Mouse (Mus musculus): Measurements from ENCODE around the gene Prr29. TPM values are rescaled to one million over a fixed set of nuclear protein-coding genes. Genes with fewer than 3 reads are reported as not detected.
"Not testable (repeated sequence)": the region's sequence is repeated elsewhere in the genome, so short reads cannot be mapped to it uniquely, and the experiment has no call there.

The Prr29 gene
- polyA plus RNA-seq, 1 experiment from 2014 or later = not detected

DNA sequence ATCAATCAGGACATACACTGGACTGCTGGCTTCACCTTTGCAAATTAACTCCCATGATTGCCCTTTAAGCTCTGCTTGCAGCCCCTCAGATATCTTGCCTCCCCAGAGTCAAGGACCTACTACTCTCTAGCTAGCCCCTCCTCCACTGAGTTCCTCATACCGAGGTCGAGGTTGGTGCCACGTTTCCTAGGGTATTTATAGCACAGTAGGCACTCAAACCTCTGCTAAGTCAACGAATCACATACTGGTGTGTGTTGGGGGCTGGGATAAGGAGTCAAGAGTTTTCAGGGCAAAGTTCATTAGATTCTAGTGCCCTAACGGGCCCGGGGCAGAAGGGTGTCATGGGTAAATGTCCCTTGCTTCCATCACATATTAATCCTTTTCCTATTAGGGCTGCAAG is 36.1 kb upstream of the Prr29 start:
- no peak overlapping the region for H3K4me2 ChIP-seq (ENCODE audit: low read length)
- no peak for ATAC-seq (ENCODE audit: low FRiP score, low TSS enrichment)
- WGBS = 83% methylated on average over 6 of the region's 6 CpGs
- H3K27me3 ChIP-seq (ENCODE audit: control insufficient read depth, insufficient read depth, low read length) = no peaks in the 10 kb centered on the region
- H3K27ac ChIP-seq (replicated peaks; ENCODE audit: low read depth, low read length) = no peak overlapping the region
- no peaks in the 10 kb centered on the region for H3K4me1 ChIP-seq (ENCODE audit: control insufficient read depth, insufficient read depth, low read length)
- H3K9ac ChIP-seq (replicated peaks; ENCODE audit: low read length) = no peak overlapping the region
- no peaks in the 10 kb centered on the region for H3K36me3 ChIP-seq (ENCODE audit: control insufficient read depth, insufficient read depth, low read length)
- H3K9me3 ChIP-seq (ENCODE audit: control insufficient read depth, low read length) = no peaks in the 10 kb centered on the region
- no peak overlapping the region for H3K4me3 ChIP-seq (replicated peaks; ENCODE audit: low read depth, low read length)
- DNase-seq = no peak

- H3K27ac ChIP-seq (replicated peaks; ENCODE audit: low read depth, low read length) = no peak overlapping the region
- no peaks in the 10 kb centered on the region for H3K4me1 ChIP-seq (ENCODE audit: control insufficient read depth, insufficient read depth, low read length)
- DNase-seq (peak; percentile 47), ATAC-seq (ENCODE audit: low FRiP score, low TSS enrichment) (no peak)
- H3K4me3 ChIP-seq (replicated peaks; ENCODE audit: low read depth, low read length) = no peak overlapping the region
- no peaks in the 10 kb centered on the region for H3K27me3 ChIP-seq (ENCODE audit: control insufficient read depth, insufficient read depth, low read length)
- H3K9ac ChIP-seq (replicated peaks; ENCODE audit: low read length) = no peak overlapping the region
- H3K4me2 ChIP-seq (ENCODE audit: low read length) = no peak overlapping the region
- no peaks in the 10 kb centered on the region for H3K9me3 ChIP-seq (ENCODE audit: control insufficient read depth, low read length)
- H3K36me3 ChIP-seq (ENCODE audit: control insufficient read depth, insufficient read depth, low read length) = no peaks in the 10 kb centered on the region
- WGBS = 72% methylated on average over 7 of the region's 7 CpGs
Observed at GRCm38 (mm10) chr11:106329682-106330081, 35.6 kb upstream of the Prr29 start.

- Histone ChIP-seq H3K9me3 (ENCODE audit: control insufficient read depth, low read length) (no peaks in the 10 kb centered on the region), H3K4me3 (replicated peaks; ENCODE audit: low read depth, low read length) (no peak overlapping the region), H3K4me1 (ENCODE audit: control insufficient read depth, insufficient read depth, low read length) (no peaks in the 10 kb centered on the region), H3K9ac (replicated peaks; ENCODE audit: low read length) (no peak overlapping the region), H3K36me3 (ENCODE audit: control insufficient read depth, insufficient read depth, low read length) (no peaks in the 10 kb centered on the region), H3K27me3 (ENCODE audit: control insufficient read depth, insufficient read depth, low read length) (no peaks in the 10 kb centered on the region), H3K27ac (replicated peaks; ENCODE audit: low read depth, low read length) (no peak overlapping the region), H3K4me2 (ENCODE audit: low read length) (no peak overlapping the region)
- DNase-seq = no peak
- 66% methylated on average over 4 of the region's 4 CpGs for WGBS
- no peak for ATAC-seq (ENCODE audit: low FRiP score, low TSS enrichment)
Observed at GRCm38 (mm10) chr11:106332458-106332857, 32.8 kb upstream of the Prr29 start.

- DNase-seq = no peak
- WGBS = 12% methylated on average over 2 of the region's 2 CpGs
- no peak for ATAC-seq (ENCODE audit: low FRiP score, low TSS enrichment)
- no peak overlapping the region for H3K27ac ChIP-seq (replicated peaks; ENCODE audit: low read depth, low read length)
- no peaks in the 10 kb centered on the region for H3K36me3 ChIP-seq (ENCODE audit: control insufficient read depth, insufficient read depth, low read length)
- H3K4me3 ChIP-seq (replicated peaks; ENCODE audit: low read depth, low read length) = no peak overlapping the region
- 0 out of 2 replicates have a peak, but pooled peaks cover 3% of the 10 kb centered on the region for H3K4me1 ChIP-seq (ENCODE audit: control insufficient read depth, insufficient read depth, low read length)
- H3K9me3 ChIP-seq (ENCODE audit: control insufficient read depth, low read length) = no peaks in the 10 kb centered on the region
- no peak overlapping the region for H3K4me2 ChIP-seq (ENCODE audit: low read length)
- H3K9ac ChIP-seq (replicated peaks; ENCODE audit: low read length) = no peak overlapping the region
- no peaks in the 10 kb centered on the region for H3K27me3 ChIP-seq (ENCODE audit: control insufficient read depth, insufficient read depth, low read length)
Observed at GRCm38 (mm10) chr11:106334066-106334465, 31.2 kb upstream of the Prr29 start.

DNA sequence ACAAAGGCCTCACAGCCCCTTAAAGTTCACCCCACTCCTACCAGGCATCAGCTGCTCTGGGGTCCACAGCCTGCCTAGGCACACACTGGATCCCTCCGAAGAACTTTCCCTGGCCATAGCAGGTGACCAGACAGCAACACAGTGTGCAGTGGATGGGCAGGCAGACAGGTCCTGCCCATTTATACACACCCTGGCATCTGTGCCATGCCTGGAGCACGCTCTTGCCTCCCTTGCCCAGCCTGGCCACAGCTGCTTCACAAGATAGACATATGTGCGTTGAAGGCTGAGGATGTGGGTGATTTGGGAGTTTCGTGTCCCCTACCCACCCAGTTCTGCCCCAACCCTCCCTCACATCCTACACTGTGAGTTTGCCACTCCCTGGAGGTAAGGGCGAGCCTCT is 27.2 kb upstream of the Prr29 start:
- Histone ChIP-seq H3K9me3 (ENCODE audit: control insufficient read depth, low read length) (no peaks in the 10 kb centered on the region), H3K27me3 (ENCODE audit: control insufficient read depth, insufficient read depth, low read length) (no peaks in the 10 kb centered on the region), H3K4me2 (ENCODE audit: low read length) (no peak overlapping the region), H3K4me1 (ENCODE audit: control insufficient read depth, insufficient read depth, low read length) (0 out of 2 replicates have a peak, but pooled peaks cover 3% of the 10 kb centered on the region), H3K27ac (replicated peaks; ENCODE audit: low read depth, low read length) (no peak overlapping the region), H3K36me3 (ENCODE audit: control insufficient read depth, insufficient read depth, low read length) (no peaks in the 10 kb centered on the region), H3K9ac (replicated peaks; ENCODE audit: low read length) (no peak overlapping the region), H3K4me3 (replicated peaks; ENCODE audit: low read depth, low read length) (no peak overlapping the region)
- DNase-seq (no peak), ATAC-seq (ENCODE audit: low FRiP score, low TSS enrichment) (no peak)
- 69% methylated on average over 5 of the region's 5 CpGs for WGBS

DNA sequence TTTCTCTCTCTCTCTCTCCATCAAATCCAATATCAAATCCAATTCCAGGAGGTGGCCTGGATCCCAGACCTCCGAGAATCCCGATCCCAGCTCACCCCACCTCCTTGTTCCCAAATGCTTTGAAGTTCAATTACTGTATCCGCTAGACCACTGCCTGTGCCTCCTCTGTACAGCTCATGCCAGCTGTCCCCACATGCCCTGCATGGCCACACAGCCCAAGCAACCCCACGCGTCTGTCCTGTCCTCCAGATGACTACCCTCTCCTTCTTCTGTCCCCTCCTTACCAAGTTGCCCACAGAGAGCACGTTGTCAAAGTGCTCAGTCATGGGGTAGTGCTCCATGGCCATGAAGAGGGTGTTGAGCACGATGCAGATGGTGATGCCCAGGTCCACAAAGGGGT is 26.4 kb upstream of the Prr29 start:
- Histone ChIP-seq H3K36me3 (ENCODE audit: control insufficient read depth, insufficient read depth, low read length) (no peaks in the 10 kb centered on the region), H3K4me1 (ENCODE audit: control insufficient read depth, insufficient read depth, low read length) (0 out of 2 replicates have a peak, but pooled peaks cover 3% of the 10 kb centered on the region), H3K4me3 (replicated peaks; ENCODE audit: low read depth, low read length) (no peak overlapping the region), H3K27me3 (ENCODE audit: control insufficient read depth, insufficient read depth, low read length) (no peaks in the 10 kb centered on the region), H3K4me2 (ENCODE audit: low read length) (no peak overlapping the region), H3K27ac (replicated peaks; ENCODE audit: low read depth, low read length) (no peak overlapping the region), H3K9ac (replicated peaks; ENCODE audit: low read length) (no peak overlapping the region), H3K9me3 (ENCODE audit: control insufficient read depth, low read length) (no peaks in the 10 kb centered on the region)
- WGBS = 81% methylated on average over 7 of the region's 7 CpGs
- DNase-seq = no peak
- ATAC-seq (ENCODE audit: low FRiP score, low TSS enrichment) = no peak

DNA sequence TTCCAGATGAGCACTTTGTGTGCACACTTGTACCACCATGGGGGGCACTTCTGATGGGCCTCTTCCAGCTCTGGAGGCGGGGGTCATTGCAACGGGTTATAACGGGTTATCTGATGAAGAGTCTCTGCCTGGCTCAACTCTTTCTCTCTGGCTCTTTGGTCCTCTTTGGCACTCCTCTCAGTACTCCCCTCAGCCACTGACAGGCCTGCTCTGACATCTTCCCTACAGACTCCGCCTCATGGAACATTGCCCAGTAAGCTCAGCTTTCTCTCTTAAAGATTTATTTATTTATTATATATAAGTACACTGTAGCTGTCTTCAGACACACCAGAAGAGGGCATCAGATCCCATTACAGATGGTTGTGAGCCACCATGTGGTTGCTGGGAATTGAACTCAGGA is 25.9 kb upstream of the Prr29 start:
- not testable (repeated sequence) for H3K4me1 ChIP-seq (ENCODE audit: control insufficient read depth, insufficient read depth, low read length); H3K9me3 ChIP-seq (ENCODE audit: control insufficient read depth, low read length); H3K4me3 ChIP-seq (replicated peaks; ENCODE audit: low read depth, low read length); DNase-seq; H3K27ac ChIP-seq (replicated peaks; ENCODE audit: low read depth, low read length); H3K9ac ChIP-seq (replicated peaks; ENCODE audit: low read length); H3K4me2 ChIP-seq (ENCODE audit: low read length); H3K36me3 ChIP-seq (ENCODE audit: control insufficient read depth, insufficient read depth, low read length); ATAC-seq (ENCODE audit: low FRiP score, low TSS enrichment); H3K27me3 ChIP-seq (ENCODE audit: control insufficient read depth, insufficient read depth, low read length)
- 90% methylated on average over 4 of the region's 4 CpGs for WGBS

- whole genome bisulfite sequencing = 86% methylated on average over 9 of the region's 9 CpGs
- Histone ChIP-seq H3K9ac (replicated peaks; ENCODE audit: low read length) (no peak overlapping the region), H3K36me3 (ENCODE audit: control insufficient read depth, insufficient read depth, low read length) (no peaks in the 10 kb centered on the region), H3K4me1 (ENCODE audit: control insufficient read depth, insufficient read depth, low read length) (0 out of 2 replicates have a peak, but pooled peaks cover 13% of the 10 kb centered on the region), H3K27me3 (ENCODE audit: control insufficient read depth, insufficient read depth, low read length) (no peaks in the 10 kb centered on the region), H3K4me2 (ENCODE audit: low read length) (no peak overlapping the region), H3K27ac (replicated peaks; ENCODE audit: low read depth, low read length) (no peak overlapping the region), H3K4me3 (replicated peaks; ENCODE audit: low read depth, low read length) (no peak overlapping the region), H3K9me3 (ENCODE audit: control insufficient read depth, low read length) (no peaks in the 10 kb centered on the region)
- DNase-seq (no peak), ATAC-seq (ENCODE audit: low FRiP score, low TSS enrichment) (no peak)
Observed at GRCm38 (mm10) chr11:106340990-106341520, 24.2 kb upstream of the Prr29 start.

GRCm38 (mm10) chr11:106344910-106345309 is 20.4 kb upstream of the Prr29 start:
- ATAC-seq (ENCODE audit: low FRiP score, low TSS enrichment) (no peak), DNase-seq (peak; percentile 28)

More at GRCm38 (mm10) chr11:106344910-106345309, 20.4 kb upstream of the Prr29 start:
- no peaks in the 10 kb centered on the region for H3K36me3 ChIP-seq (ENCODE audit: control insufficient read depth, insufficient read depth, low read length)
- H3K4me2 ChIP-seq (ENCODE audit: low read length) = no peak overlapping the region
- H3K4me1 ChIP-seq (ENCODE audit: control insufficient read depth, insufficient read depth, low read length) = 0 out of 2 replicates have a peak, but pooled peaks cover 10% of the 10 kb centered on the region
- H3K4me3 ChIP-seq (replicated peaks; ENCODE audit: low read depth, low read length) = no peak overlapping the region
- H3K27ac ChIP-seq (replicated peaks; ENCODE audit: low read depth, low read length) = no peak overlapping the region
- WGBS = 29% methylated on average over 6 of the region's 6 CpGs
- no peak overlapping the region for H3K9ac ChIP-seq (replicated peaks; ENCODE audit: low read length)
- no peaks in the 10 kb centered on the region for H3K9me3 ChIP-seq (ENCODE audit: control insufficient read depth, low read length)
- no peaks in the 10 kb centered on the region for H3K27me3 ChIP-seq (ENCODE audit: control insufficient read depth, insufficient read depth, low read length)

All from midbrain, embryonic 14.5 days (tissue).